Mouse (Mus musculus) 3T3-L1 (cell line): Measurements from ENCODE around the gene Asic2.

ENCODE experiments used
- DNase-seq: peaks from one replicate; pipeline ENCODE4 v3.0.0-alpha.2; 2015; ENCODE audit warnings: low read depth, low spot score

The Asic2 gene

GRCm38 (mm10) chr11:80917688-80918087 lies 1050.6 kb downstream of the Asic2 start:
- peak; percentile 8 for DNase-seq

DNA sequence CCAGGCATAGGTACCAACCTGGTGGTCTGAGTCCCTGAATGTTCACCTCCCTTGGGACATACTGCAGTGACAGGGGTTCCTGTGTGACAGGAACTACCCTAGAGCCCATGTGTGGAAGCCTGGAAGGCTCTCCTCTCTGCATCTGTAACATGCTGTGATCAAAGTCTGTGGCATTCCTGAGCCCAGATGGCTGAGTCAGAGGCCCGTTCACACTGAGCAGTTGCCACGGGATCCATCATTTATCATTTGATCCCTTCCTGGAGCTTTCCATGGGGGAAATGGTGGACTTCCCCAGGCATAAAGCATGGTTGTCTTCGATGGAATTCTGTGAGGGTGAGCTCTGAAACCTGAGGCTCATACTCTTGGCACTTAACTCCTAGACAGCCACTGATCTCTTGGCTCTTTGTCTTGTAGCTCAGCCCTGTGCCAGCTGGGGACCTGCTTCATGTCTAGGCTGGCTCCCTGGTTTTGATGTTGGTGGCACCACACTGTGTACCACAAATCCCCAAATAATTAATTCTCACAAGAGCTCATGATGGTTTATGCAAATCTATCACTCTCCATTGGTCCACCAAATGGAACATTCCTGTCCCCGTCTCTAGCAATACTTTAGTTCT lies 1054.7 kb downstream of the Asic2 start:
- no peak for DNase-seq

DNA sequence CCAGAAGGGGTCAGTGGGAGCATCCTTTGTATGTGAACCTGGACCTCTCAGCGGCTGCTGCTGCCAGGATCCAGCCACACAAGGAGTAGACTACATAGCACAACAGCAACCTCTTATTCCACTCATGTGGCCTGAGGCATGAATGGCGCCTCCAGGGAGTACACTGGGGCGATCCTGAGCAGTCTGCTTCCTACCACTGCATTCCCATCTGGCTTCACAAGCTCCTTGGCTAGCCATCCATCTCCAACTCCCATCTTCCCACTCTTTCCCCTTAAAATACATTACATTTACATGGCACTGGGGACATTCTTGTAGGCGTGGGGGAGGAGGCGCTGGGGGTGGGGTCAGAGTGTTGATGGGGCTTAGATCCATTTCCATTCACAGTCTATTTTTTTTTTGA lies 1055.5 kb downstream of the Asic2 start:
- no peak for DNase-seq

GRCm38 (mm10) chr11:80907820-80908219 lies 1060.4 kb downstream of the Asic2 start:
- no peak for DNase-seq

- DNase-seq = peak; percentile 64
Observed at GRCm38 (mm10) chr11:80906456-80906855, 1061.8 kb downstream of the Asic2 start.

- DNase-seq = no peak
Observed at GRCm38 (mm10) chr11:80904559-80904958, 1063.7 kb downstream of the Asic2 start.

DNA sequence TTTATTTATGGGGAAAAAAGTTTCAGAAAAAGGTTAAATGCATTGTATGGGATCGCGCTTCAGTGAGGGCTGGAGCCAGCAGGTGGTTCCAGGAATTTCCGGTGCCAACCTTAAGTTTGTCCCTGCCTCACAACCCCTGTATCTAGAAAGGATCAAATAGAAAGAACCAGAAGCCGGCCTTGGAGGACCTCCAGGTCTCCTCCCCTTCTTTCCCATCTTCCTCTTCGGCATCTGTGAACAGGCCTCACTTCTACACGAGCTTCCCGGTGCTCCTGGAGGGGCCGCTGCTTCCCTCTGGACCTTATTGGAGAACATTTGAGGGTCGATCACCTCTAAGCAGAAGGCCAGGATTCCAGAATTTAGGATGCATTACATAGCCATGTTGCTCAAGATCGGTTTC lies 1064.8 kb downstream of the Asic2 start:
- no peak for DNase-seq

GRCm38 (mm10) chr11:80902664-80903063 lies 1065.6 kb downstream of the Asic2 start:
- no peak for DNase-seq

DNA sequence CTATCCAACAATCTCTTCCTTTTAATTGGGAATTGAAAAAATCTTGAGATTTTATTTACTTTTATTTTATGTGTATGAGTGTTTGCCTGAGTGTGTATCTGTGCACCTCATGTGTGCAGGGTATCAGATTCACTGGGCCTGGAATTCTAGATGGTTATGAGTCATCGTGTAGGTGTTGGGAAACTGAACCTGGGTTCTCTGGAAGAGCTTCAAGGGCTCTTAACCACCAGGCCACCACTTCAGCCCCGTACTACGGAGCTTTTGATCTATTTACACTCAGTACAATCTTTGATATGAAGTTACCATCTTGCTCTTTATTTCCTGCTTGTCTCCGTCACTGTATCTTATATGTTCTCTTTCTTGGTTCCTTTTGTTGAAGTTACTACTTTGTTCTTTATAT lies 1067.7 kb downstream of the Asic2 start:
- no peak for DNase-seq

GRCm38 (mm10) chr11:80895853-80896252 lies 1072.4 kb downstream of the Asic2 start:
- DNase-seq = no peak

DNA sequence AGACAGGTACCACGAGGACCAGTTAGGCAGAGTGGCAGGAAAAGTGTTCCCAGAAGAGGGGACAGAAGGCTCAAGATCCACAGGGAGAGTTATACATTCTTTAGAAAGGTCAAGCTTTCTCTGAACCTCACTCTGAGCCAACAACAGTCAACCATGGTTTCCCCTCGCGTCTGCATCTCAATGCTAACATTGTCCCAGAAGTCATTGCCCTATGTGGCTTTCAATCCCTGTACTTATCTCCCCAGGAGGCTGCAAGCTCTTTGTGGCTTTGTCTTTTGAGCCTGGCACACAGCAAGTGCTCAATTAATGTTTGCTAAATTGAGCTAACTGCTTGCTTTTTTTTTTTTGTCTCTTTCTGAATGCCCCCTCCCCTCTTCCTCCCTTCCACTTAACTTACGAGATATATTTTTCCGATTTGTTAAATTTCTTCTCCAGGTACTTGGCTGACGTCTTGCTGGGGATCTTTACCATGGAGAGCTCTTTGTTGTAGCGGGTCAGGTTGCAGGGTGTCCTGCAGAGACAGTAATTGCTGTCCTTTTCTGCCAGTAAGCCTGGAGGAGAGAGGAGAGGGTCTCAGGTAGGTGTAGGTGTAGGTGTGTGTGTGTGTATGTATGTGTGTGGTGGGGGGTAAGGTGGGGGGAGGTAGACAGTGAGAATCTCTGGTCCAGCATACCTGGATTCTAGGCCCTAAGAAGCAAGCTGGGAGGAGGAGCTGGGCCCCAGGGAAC lies 1078.8 kb downstream of the Asic2 start:
- no peak for DNase-seq

DNA sequence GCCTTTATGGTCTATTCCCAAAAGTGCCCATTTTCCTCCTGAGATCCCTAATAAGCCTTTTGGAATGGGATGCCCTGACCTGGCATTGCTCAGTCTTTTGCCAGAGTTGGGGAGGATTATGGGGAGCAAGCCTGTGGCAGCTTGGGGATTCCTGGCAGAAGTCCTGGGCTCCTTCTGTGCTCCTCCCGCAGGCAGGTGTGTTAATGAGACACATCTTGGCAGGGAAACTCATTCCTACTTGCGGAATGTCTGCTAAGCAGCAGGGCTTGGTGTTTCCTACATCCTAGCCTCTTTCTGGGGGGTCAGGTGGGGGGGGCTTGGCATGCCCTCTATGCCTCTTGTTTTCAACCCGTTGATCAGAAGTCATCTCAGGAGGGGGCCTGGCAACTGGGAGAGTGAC lies 1081.2 kb downstream of the Asic2 start:
- DNase-seq = no peak

GRCm38 (mm10) chr11:80886365-80886764 lies 1081.9 kb downstream of the Asic2 start:
- DNase-seq = no peak

DNA sequence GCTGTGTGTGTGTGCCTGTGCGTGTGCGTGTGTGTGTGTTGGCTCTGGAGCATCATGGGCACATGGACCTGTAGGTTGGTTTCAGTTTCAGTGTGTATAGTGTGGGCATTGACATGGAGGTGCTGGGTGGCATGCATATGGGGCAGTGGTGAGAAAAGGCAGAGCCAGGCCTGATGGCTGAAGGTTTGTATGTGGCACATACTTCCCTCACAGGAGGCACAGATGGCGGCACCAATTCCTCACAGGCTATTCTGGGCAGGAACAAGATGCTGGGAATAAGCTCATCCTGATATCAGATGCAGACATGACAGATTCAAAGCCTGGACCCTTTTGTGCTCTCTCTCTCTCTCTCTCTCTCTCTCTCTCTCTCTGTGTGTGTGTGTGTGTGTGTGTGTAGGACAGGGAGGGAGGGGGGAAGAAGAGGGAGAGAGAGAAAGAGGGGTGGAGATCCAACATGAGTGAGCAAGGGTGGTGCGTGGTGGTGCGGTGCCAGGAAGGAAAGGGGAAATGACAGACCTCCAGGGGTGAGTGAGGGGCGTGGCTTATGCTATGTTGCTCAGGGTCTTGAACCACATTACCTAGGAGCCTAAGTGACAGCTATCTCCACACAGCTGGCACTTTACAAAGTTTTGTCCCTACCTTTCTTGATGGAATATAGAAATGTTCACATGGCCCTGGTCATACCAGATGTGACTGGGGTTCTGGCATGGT lies 1083.6 kb downstream of the Asic2 start:
- no peak for DNase-seq

GRCm38 (mm10) chr11:80882229-80882810 lies 1085.9 kb downstream of the Asic2 start:
- no peak for DNase-seq

GRCm38 (mm10) chr11:80878026-80878425 lies 1090.2 kb downstream of the Asic2 start:
- DNase-seq = no peak

DNA sequence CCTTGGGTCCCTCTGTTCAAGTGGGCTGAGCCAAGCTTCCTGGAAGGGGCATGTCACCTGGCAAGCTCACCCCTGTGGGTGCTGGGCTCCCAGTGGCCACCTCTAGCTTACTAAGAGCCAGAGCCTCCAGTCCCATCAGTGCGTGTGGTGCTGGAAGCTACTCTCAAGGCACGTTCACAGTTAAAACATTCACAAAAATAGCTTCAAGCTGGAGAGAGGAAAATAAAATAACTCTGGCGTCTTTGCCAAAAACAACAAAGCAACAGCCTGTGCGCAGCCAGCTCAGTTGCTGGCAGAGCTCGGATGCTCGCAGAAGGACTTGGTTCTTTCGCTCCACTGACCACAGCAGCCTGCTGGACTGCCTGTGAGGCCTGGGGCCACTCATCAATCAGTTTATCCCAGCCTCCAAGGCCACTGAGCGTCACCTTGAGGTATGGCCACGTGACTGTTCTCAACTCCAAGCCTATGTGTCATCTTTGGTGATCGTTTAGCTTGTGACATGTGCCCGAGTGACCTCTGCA lies 1091.1 kb downstream of the Asic2 start:
- peak; percentile 72 for DNase-seq

GRCm38 (mm10) chr11:80872509-80873474 lies 1095.5 kb downstream of the Asic2 start:
- DNase-seq = peak; percentile 65

DNA sequence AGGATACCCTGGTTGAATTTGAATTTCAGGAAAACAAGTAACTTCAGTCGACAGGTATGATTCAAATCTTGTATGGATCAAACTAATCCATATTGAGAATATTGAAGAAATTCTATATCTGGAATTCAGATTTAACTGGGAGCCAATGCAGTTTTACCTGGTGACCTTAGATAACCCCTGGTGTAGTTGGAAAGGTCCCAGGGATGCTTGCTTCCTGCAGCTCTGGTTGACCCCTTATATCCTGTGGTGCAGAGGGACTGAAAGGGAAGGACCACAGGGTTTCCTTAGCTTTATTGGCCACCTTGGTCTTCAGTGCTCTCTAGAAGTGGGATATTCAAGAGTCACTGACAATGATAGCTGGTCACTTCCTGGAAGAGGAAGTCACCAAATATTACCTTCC lies 1100.2 kb downstream of the Asic2 start:
- DNase-seq = no peak

DNA sequence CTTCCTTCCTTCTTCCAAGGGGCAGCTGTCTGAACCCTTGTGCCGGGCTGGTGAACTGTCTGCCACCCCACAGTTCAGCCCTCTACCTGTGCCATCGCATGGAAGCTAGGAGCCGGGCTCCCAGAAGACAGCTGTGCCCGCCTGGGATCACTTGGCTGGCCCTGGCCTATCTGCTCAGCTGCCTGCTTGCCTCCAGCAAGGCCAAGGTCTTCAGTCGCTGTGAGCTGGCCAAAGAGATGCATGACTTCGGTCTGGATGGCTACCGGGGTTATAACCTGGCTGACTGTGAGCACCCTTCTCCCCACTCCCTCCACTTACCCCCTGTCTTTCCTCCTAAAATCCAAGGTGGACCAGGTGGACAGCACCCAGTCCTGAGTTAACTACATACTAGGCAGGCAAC lies 1105.3 kb downstream of the Asic2 start:
- DNase-seq = no peak

DNA sequence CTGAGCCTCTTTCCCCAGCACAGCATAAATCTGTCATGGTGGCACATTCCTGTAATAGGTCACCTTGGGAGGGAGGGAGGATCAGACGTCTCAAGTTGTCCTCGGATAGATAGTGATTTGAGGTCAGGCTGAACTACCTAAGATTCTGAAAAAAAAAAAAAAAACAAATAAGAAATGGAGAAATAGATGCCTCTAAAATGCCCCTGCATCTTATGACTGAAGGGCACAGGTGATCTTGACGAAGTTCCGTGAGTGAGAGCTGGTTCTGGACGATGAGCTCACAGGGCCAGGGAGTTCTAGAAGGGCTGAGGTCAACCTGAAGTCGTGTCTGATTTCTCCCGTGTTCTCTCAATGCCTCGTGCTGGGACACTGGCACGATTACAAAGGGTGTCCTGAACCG lies 1110.2 kb downstream of the Asic2 start, which contains the start of gene Spaca3:
Gene Spaca3 (plus strand): TSS at position 301 of the 400 bp plus-strand sequence.
- no peak for DNase-seq
